Mouse (Mus musculus): ENCODE measurements around the gene Mcm3. TPM values are rescaled to one million over a fixed set of nuclear protein-coding genes. Genes with fewer than 3 reads are reported as not detected.

The Mcm3 gene
- polyA plus RNA-seq, 1 experiment from 2014 or later, result 140 TPM

GRCm38 (mm10) chr1:20759799-20760198 is 60.3 kb downstream of the Mcm3 start:
- H3K9ac ChIP-seq (replicated peaks; ENCODE audit: low read depth, low read length), result no peak overlapping the region
- ATAC-seq (ENCODE audit: insufficient number of reproducible peaks, insufficient read depth, low FRiP score, low read depth), result no peak
- H3K9me3 ChIP-seq (ENCODE audit: control insufficient read depth, low read depth, low read length), result no peaks in the 10 kb centered on the region
- WGBS, result 77% methylated on average over 10 of the region's 10 CpGs
- no peaks in the 10 kb centered on the region for H3K27me3 ChIP-seq (ENCODE audit: control insufficient read depth, insufficient read depth, low read length)
- H3K4me3 ChIP-seq (ENCODE audit: low read depth, low read length), result no peak overlapping the region
- no peaks in the 10 kb centered on the region for H3K36me3 ChIP-seq (ENCODE audit: control insufficient read depth, insufficient read depth, low read length)
- no peak overlapping the region for H3K4me2 ChIP-seq (replicated peaks; ENCODE audit: low read depth, low read length)
- H3K27ac ChIP-seq (ENCODE audit: low read length), result no peak overlapping the region
- no peaks in the 10 kb centered on the region for H3K4me1 ChIP-seq (ENCODE audit: control insufficient read depth, insufficient read depth, low read length)

GRCm38 (mm10) chr1:20757586-20757985 is 62.5 kb downstream of the Mcm3 start:
- no peaks in the 10 kb centered on the region for H3K27me3 ChIP-seq (ENCODE audit: control insufficient read depth, insufficient read depth, low read length)
- ATAC-seq (ENCODE audit: insufficient number of reproducible peaks, insufficient read depth, low FRiP score, low read depth), result no peak
- H3K4me3 ChIP-seq (ENCODE audit: low read depth, low read length), result no peak overlapping the region
- no peaks in the 10 kb centered on the region for H3K36me3 ChIP-seq (ENCODE audit: control insufficient read depth, insufficient read depth, low read length)
- H3K4me2 ChIP-seq (replicated peaks; ENCODE audit: low read depth, low read length), result no peak overlapping the region
- no peaks in the 10 kb centered on the region for H3K9me3 ChIP-seq (ENCODE audit: control insufficient read depth, low read depth, low read length)
- H3K4me1 ChIP-seq (ENCODE audit: control insufficient read depth, insufficient read depth, low read length), result no peaks in the 10 kb centered on the region
- WGBS, result 84% methylated on average over 3 of the region's 3 CpGs
- no peak overlapping the region for H3K27ac ChIP-seq (ENCODE audit: low read length)
- no peak overlapping the region for H3K9ac ChIP-seq (replicated peaks; ENCODE audit: low read depth, low read length)

GRCm38 (mm10) chr1:20754439-20754838 is 65.7 kb downstream of the Mcm3 start:
- Histone ChIP-seq H3K4me1 (ENCODE audit: control insufficient read depth, insufficient read depth, low read length) (no peaks in the 10 kb centered on the region), H3K27me3 (ENCODE audit: control insufficient read depth, insufficient read depth, low read length) (no peaks in the 10 kb centered on the region), H3K9me3 (ENCODE audit: control insufficient read depth, low read depth, low read length) (no peaks in the 10 kb centered on the region), H3K4me2 (replicated peaks; ENCODE audit: low read depth, low read length) (no peak overlapping the region), H3K9ac (replicated peaks; ENCODE audit: low read depth, low read length) (no peak overlapping the region), H3K36me3 (ENCODE audit: control insufficient read depth, insufficient read depth, low read length) (no peaks in the 10 kb centered on the region), H3K27ac (ENCODE audit: low read length) (no peak overlapping the region), H3K4me3 (ENCODE audit: low read depth, low read length) (no peak overlapping the region)
- ATAC-seq (ENCODE audit: insufficient number of reproducible peaks, insufficient read depth, low FRiP score, low read depth), result no peak
- 77% methylated on average over 10 of the region's 10 CpGs for WGBS

Other genes with a start within 250 kb of the Mcm3 start
- gene Pkhd1, start 202.2 kb downstream of the Mcm3 start, polyA plus RNA-seq (2014; fragmentation: Nextera tagmentation; extraction: Ambion mirVana), result 1.1 and 1.5 TPM in 2 replicates
- not detected in 2 replicates for gene Il17a, start 89.4 kb downstream of the Mcm3 start, polyA plus RNA-seq (2014; fragmentation: Nextera tagmentation; extraction: Ambion mirVana)
- not detected in 2 replicates for gene Il17f, start 29.7 kb downstream of the Mcm3 start, polyA plus RNA-seq (2014; fragmentation: Nextera tagmentation; extraction: Ambion mirVana)
- 14.7 and 16.9 TPM in 2 replicates for gene Paqr8, start 70.3 kb upstream of the Mcm3 start, polyA plus RNA-seq (2014; fragmentation: Nextera tagmentation; extraction: Ambion mirVana)
- gene Efhc1, start 131.3 kb upstream of the Mcm3 start, polyA plus RNA-seq (2014; fragmentation: Nextera tagmentation; extraction: Ambion mirVana), result 3.4 and 3.6 TPM in 2 replicates